Mouse (Mus musculus) CH12.LX (cell line): ENCODE data around the gene Htra2.

Experiments
- CTCF ChIP-seq, 2 experiments: IDR thresholded peaks in 1 of 2; conservative IDR thresholded peaks in 1 of 2; 2 replicates each; pipeline ENCODE4 v1.5.1; 2011 to 2012; ENCODE audit warnings: low read depth in 2 of 2, low read length in 2 of 2, improper control_type of control experiment in 1 of 2, inconsistent platforms in 1 of 2, mild to moderate bottlenecking in 1 of 2, moderate library complexity in 1 of 2
- E2F4 ChIP-seq: IDR thresholded peaks from 2 replicates; pipeline ENCODE4 v1.6.1; 2011; ENCODE audit warnings: low read depth, low read length, improper control_type of control experiment; ENCODE audit not compliant: insufficient replicate concordance
- ELF1 ChIP-seq: IDR thresholded peaks from 2 replicates; pipeline ENCODE4 v1.6.1; 2014; ENCODE audit warnings: low read depth, mild to moderate bottlenecking, inconsistent platforms, low read length, improper control_type of control experiment
- EP300 ChIP-seq: IDR thresholded peaks from 2 replicates; pipeline ENCODE4 v1.6.1; 2011; ENCODE audit warnings: low read length, improper control_type of control experiment
- HCFC1 ChIP-seq: IDR thresholded peaks from 2 replicates; pipeline ENCODE4 v1.6.1; 2012; ENCODE audit warnings: low read depth, mild to moderate bottlenecking, inconsistent platforms, low read length, improper control_type of control experiment
- MAFK ChIP-seq: IDR thresholded peaks from 2 replicates; pipeline ENCODE4 v1.6.1; 2011; ENCODE audit warnings: low read length, improper control_type of control experiment; ENCODE audit not compliant: insufficient replicate concordance
- POLR2A ChIP-seq: IDR thresholded peaks from 2 replicates; pipeline ENCODE4 v1.6.1; 2011; ENCODE audit warnings: low read depth, mild to moderate bottlenecking, improper control_type of control experiment, low read length
- SMC3 ChIP-seq: IDR thresholded peaks from 2 replicates; pipeline ENCODE4 v1.6.1; 2011; ENCODE audit warnings: low read depth, low read length, improper control_type of control experiment
- ZKSCAN1 ChIP-seq: IDR thresholded peaks from 2 replicates; pipeline ENCODE4 v1.6.1; 2012; ENCODE audit warnings: low read depth, inconsistent platforms, low read length, improper control_type of control experiment, borderline replicate concordance
- ZNF384 ChIP-seq: IDR thresholded peaks from 2 replicates; pipeline ENCODE4 v1.6.1; 2012; ENCODE audit warnings: low read depth, low read length, improper control_type of control experiment, inconsistent platforms

DNA sequence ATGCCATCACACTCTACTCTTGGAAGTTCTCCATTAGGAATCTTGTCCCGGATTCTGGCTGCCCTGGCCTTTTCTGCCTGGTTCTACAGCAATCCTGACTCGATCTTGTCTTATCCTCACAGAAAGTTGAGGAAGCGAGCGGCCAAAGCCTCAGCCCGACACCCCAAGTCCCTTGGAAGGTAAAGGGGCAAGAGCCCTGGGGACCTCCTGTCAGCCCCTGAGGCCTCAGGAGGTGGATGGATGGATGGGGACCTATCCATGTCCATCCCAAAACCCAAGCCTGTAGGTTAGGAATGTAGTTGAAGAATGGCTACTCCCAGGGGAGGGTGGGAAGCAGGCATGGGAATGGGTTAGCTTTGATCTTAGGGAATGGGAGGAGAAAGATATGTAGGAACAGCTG is 11.1 kb downstream of the Htra2 start:
- TF ChIP-seq CTCF (conservative IDR thresholded peaks at IDR 0.05 in 1 of 2, IDR thresholded peaks at IDR 0.05 in 1 of 2; ENCODE audit: low read depth in 2 of 2, low read length in 2 of 2): no peak
- no peak for TF ChIP-seq SMC3
- TF ChIP-seq EP300: no peak
- no peak for TF ChIP-seq MAFK
- no peak for TF ChIP-seq ZNF384
- TF ChIP-seq ZKSCAN1: no peak
- TF ChIP-seq ELF1: no peak
- no peak for TF ChIP-seq HCFC1
- no peak for TF ChIP-seq POLR2A
- no peak for TF ChIP-seq E2F4
